Mouse (Mus musculus) ovary, postnatal 14 days (tissue): ENCODE results near the gene Adam29.

ENCODE experiments used
- DNase-seq: peaks from one replicate; pipeline ENCODE4 v3.0.0; 2022; ENCODE audit warnings: low spot score

Gene Adam29

GRCm38 (mm10) chr8:55906848-55907247 is at the start of gene Adam29:
Gene Adam29, minus strand, starts transcription at chr8:55906948.
- no peak for DNase-seq

DNA sequence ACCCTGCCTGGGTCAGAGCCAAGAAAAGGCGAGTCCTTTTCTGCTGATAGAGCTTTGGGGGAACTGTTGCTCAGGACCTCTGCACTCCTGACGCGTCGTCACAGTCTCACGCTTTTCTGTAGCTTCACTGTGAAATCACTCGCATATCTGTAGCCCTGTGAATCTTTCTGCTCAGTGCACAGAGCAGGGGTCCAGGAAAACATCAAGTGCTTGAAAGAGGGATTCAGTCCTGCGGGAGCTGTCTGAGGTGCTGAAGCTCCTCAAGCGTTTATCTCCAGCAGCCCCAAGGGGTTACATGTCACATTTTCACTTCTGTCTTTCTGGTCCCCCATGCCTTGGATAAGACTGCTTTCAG is 33.8 kb upstream of the Adam29 start:
- peak; percentile 5 for DNase-seq

GRCm38 (mm10) chr8:55939870-55940525 is 33.2 kb upstream of the Adam29 start, which contains the start of gene Glra3:
Gene Glra3, plus strand, starts transcription at chr8:55940460.
- DNase-seq, result no peak
